Mouse (Mus musculus) kidney, embryonic 14.5 days (tissue): ENCODE results near the gene Gm20498. TPM values are rescaled to one million over a fixed set of nuclear protein-coding genes. Genes with fewer than 3 reads are reported as not detected.

Experiments
- ATAC-seq: fragments of 200-750 bp; cut with Nextera tagmentation; 2 replicates; pipeline ENCODE4 v1.8.0; 2017; ENCODE audit warnings: moderate number of reproducible peaks, mild to moderate bottlenecking, moderate TSS enrichment, moderate library complexity; ENCODE audit not compliant: low FRiP score, low TSS enrichment
- H3K27ac ChIP-seq: fragments of 300-500 bp; sonication (generic); 2 replicates; pipeline ENCODE4 v1.5.1; 2014; ENCODE audit warnings: low read depth, mild to moderate bottlenecking, low read length, moderate library complexity, mixed read lengths
- H3K27me3 ChIP-seq: fragments of 300-500 bp; sonication (generic); 2 replicates; pipeline ENCODE4 v1.6.1; 2014; ENCODE audit warnings: mild to moderate bottlenecking, low read length; ENCODE audit not compliant: control insufficient read depth, insufficient read depth
- H3K36me3 ChIP-seq: fragments of 300-500 bp; sonication (generic); 2 replicates; pipeline ENCODE4 v1.6.1; 2014; ENCODE audit warnings: low read length, mixed read lengths; ENCODE audit not compliant: control insufficient read depth, insufficient read depth
- H3K4me1 ChIP-seq: fragments of 300-500 bp; sonication (generic); 2 replicates; pipeline ENCODE4 v1.6.1; 2014; ENCODE audit warnings: low read length, mixed read lengths; ENCODE audit not compliant: control insufficient read depth, insufficient read depth
- H3K4me2 ChIP-seq: fragments of 300-500 bp; sonication (generic); replicated peaks from 2 replicates; pipeline ENCODE4 v1.6.1; 2014; ENCODE audit warnings: low read depth, mild to moderate bottlenecking, low read length
- H3K4me3 ChIP-seq: fragments of 300-500 bp; sonication (generic); 2 replicates; pipeline ENCODE4 v1.5.1; 2014; ENCODE audit warnings: mild to moderate bottlenecking, low read length
- H3K9ac ChIP-seq: fragments of 300-500 bp; sonication (generic); 2 replicates; pipeline ENCODE4 v1.6.1; 2014; ENCODE audit warnings: low read depth, mild to moderate bottlenecking, low read length, moderate library complexity
- H3K9me3 ChIP-seq: fragments of 300-500 bp; sonication (generic); 2 replicates; pipeline ENCODE4 v1.6.1; 2016; ENCODE audit warnings: low read length; ENCODE audit not compliant: control insufficient read depth
- WGBS: fragments of 180-500 bp; shearing (Covaris S2); extraction: QIAGEN DNeasy Blood & Tissue Kit; methylation state at CpG from one replicate; pipeline ENCODE4 v1.1.7; 2014; 5-methylcytosine and 5-hydroxymethylcytosine counted together
- polyA plus RNA-seq: library from polyadenylated mRNA; unstranded; fragments of >200 nt; fragmentation: Nextera tagmentation; extraction: Ambion mirVana; gene quantifications from 2 replicates; pipeline ENCODE4 v1.2.1, GENCODE M21; 2014

Gm20498 gene
- polyA plus RNA-seq, 1 experiment from 2014 or later: 31.8 TPM

DNA sequence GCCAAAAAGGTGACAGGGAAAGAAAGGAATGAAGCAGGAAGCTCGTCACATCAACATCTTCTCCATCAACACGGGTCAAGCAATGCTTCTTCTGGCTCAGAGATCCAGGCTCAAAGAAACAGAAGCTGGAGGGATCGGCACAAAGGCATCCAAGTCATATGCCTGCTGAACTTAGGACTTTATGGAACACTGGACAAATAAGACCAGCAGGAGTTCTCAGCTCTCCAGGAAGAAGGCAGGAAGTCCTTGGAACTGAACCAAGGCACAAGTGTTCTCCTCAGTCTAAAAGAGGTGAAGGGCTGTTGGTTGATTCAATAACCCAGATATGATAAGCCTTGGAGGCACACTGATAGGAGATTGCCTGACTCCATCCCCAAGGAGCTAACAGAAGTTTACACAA, 207.7 kb downstream of the Gm20498 start:
- Histone ChIP-seq H3K9me3 (no peaks in the 10 kb centered on the region), H3K27me3 (no peaks in the 10 kb centered on the region), H3K4me1 (no peaks in the 10 kb centered on the region), H3K4me2 (no peak overlapping the region), H3K4me3 (no peak overlapping the region), H3K9ac (no peak overlapping the region), H3K27ac (no peak overlapping the region), H3K36me3 (no peaks in the 10 kb centered on the region)
- WGBS: 80% methylated on average over 3 of the region's 3 CpGs
- no peak for ATAC-seq

DNA sequence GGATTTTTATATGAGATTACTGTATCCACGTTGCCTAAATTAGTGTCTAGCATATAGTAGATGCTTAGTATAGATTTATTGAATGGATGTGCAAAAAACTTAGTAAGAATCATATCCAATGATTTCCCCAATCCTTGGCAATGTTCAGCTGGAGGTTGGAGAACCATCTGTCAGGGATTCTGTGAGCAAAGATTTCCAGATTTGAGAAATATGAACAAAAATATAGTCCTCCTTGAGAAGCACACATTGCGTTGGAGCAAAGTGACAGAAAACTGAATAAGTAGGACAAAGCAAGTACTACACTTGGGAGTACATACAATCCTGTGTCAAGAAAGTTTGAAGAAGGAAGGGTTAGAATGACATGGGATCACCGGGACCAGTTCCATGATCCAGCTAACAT, 208.6 kb downstream of the Gm20498 start:
- Histone ChIP-seq H3K27me3 (no peaks in the 10 kb centered on the region), H3K9ac (no peak overlapping the region), H3K36me3 (no peaks in the 10 kb centered on the region), H3K4me3 (no peak overlapping the region), H3K4me1 (no peaks in the 10 kb centered on the region), H3K9me3 (no peaks in the 10 kb centered on the region), H3K4me2 (no peak overlapping the region), H3K27ac (no peak overlapping the region)
- ATAC-seq: no peak
- WGBS: 93% methylated on average over 3 of the region's 3 CpGs

DNA sequence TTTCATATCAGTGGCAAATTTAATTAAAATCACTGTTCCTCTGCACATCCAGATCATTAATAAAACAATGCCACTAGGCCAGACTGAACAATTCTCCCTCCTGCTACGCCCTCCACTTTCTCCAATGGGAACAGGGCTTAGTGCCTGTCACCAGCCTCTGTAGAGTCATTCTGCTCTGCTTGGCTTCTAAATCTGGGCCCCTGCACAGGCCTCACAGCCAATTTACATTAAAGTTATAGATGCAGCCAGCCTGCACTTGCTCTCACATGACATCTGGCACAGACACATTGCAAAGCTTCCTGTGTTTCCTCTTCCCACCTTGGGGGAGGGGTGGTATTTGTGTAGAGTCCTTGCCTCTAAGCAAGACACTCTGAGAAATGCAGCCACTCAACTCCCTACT, 211.7 kb downstream of the Gm20498 start:
- H3K9me3 ChIP-seq: no peaks in the 10 kb centered on the region
- H3K9ac ChIP-seq: no peak overlapping the region
- no peak overlapping the region for H3K4me3 ChIP-seq
- H3K27me3 ChIP-seq: no peaks in the 10 kb centered on the region
- no peak overlapping the region for H3K27ac ChIP-seq
- H3K4me1 ChIP-seq: no peaks in the 10 kb centered on the region
- WGBS: 95% methylated on average over 1 of the region's 1 CpGs
- no peaks in the 10 kb centered on the region for H3K36me3 ChIP-seq
- no peak overlapping the region for H3K4me2 ChIP-seq
- ATAC-seq: no peak

DNA sequence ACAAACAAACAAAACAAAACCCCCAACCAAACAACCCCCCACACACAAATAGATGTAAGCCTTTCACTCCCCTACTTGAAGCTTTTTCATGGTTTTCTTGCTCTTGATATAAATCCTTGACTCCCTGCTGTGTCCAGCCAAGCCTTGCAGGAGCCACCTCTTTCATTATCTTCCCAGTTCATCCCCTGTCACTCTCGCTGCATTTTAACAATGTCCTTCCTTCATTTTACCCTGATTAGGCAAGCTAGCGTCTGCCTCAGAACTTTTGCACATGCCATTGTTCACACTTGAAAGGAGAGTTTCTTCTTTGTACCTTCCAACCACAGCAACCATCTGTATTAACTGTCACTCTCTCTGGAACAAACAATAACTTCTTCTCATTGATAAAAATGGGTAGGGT, 214.9 kb downstream of the Gm20498 start:
- Histone ChIP-seq H3K27ac (no peak overlapping the region), H3K4me2 (no peak overlapping the region), H3K4me1 (no peaks in the 10 kb centered on the region), H3K36me3 (no peaks in the 10 kb centered on the region), H3K9ac (no peak overlapping the region), H3K4me3 (no peak overlapping the region), H3K27me3 (no peaks in the 10 kb centered on the region), H3K9me3 (no peaks in the 10 kb centered on the region)
- ATAC-seq: no peak
- 55% methylated on average over 2 of the region's 2 CpGs for WGBS

DNA sequence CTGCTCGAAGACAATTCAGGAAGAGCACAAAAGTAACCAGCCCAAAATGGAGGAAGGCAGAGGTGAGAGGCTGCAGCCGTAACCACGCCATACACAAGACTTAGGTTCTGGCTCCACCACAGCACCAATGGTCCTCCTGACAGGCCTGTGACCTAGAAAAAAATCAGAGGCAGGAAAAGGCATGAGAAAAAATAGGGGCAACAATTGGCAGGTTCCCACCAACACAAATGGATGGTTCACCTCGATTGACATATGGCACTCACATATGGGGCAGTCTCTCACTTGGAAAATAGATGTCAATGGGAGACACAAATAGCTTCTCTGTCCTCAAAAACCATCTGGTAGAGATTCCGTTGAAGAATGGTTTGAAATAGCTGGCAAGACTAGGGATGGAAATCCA, 216.8 kb downstream of the Gm20498 start:
- WGBS: 90% methylated on average over 5 of the region's 5 CpGs
- no peaks in the 10 kb centered on the region for H3K36me3 ChIP-seq

More for the DNA sequence above, 216.8 kb downstream of the Gm20498 start:
- no peak overlapping the region for H3K9ac ChIP-seq
- H3K9me3 ChIP-seq: no peaks in the 10 kb centered on the region
- H3K27ac ChIP-seq: no peak overlapping the region
- H3K4me2 ChIP-seq: no peak overlapping the region
- no peaks in the 10 kb centered on the region for H3K27me3 ChIP-seq
- ATAC-seq: no peak
- no peaks in the 10 kb centered on the region for H3K4me1 ChIP-seq
- H3K4me3 ChIP-seq: no peak overlapping the region

Other genes with a start within 250 kb of the Gm20498 start
- gene Slc8a3, start 199.7 kb downstream of the Gm20498 start, polyA plus RNA-seq: 0.20 and 0.41 TPM in 2 replicates
- gene Gm4787, start 153.4 kb downstream of the Gm20498 start, polyA plus RNA-seq: 0.26 and 0.53 TPM in 2 replicates
- gene Adam4, start 111.0 kb downstream of the Gm20498 start, polyA plus RNA-seq: 0.92 and 0.96 TPM in 2 replicates
- 125 and 173 TPM in 2 replicates for gene Cox16, start 47.8 kb downstream of the Gm20498 start, polyA plus RNA-seq
- 40.8 and 41.3 TPM in 2 replicates for gene Synj2bp, start within 50 bp of the Gm20498 start, polyA plus RNA-seq
- 0.36 and 0.58 TPM in 2 replicates for gene Adam21, start 35.6 kb upstream of the Gm20498 start, polyA plus RNA-seq
- gene Med6, start 62.1 kb upstream of the Gm20498 start, polyA plus RNA-seq: 72.3 and 95.9 TPM in 2 replicates
- 0.55 and 1.2 TPM in 2 replicates for gene Ttc9, start 98.3 kb upstream of the Gm20498 start, polyA plus RNA-seq
- gene Map3k9, start 248.3 kb upstream of the Gm20498 start, polyA plus RNA-seq: 0.99 and 1.9 TPM in 2 replicates